Mouse (Mus musculus): Measurements from ENCODE around the gene Ascc3.

- TF ChIP-seq POLR2A (IDR thresholded peaks at IDR 0.05; ENCODE audit: borderline replicate concordance, insufficient read depth, low read length) (no peak), CTCF (IDR thresholded peaks at IDR 0.05; ENCODE audit: borderline replicate concordance, insufficient read depth, low read depth, low read length) (no peak)
Measured at GRCm38 (mm10) chr10:50892751-50893320, 300.4 kb downstream of the Ascc3 start.

Measured in cerebellum, adult 2 months (tissue).